Mouse (Mus musculus): ENCODE measurements around the gene Dpm3.

DNA sequence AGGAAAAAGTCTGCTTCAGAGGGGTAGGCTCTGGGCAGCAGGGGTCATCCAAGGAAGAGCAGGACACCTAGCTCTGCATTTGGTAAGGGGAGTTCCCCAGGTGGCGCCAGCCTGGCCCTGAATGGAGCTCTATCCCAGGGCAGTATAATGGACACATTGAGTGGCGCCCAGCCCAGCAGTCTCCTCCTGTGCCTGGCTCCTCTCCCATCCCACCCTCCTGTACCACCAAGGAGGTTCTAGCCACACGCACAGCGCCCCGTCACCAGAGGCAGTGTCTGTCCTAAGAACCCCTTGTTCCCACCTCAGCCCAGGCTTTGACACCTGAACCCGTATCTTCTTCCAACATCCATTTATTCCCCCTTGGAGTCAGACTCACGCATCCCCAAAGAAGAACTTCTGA, 49.4 kb upstream of the Dpm3 start:
- TF ChIP-seq CTCF (IDR thresholded peaks at IDR 0.05 in 2 of 3, conservative IDR thresholded peaks at IDR 0.05 in 1 of 3; ENCODE audit: control insufficient read depth in 1 of 3, insufficient read depth in 1 of 3, low read depth in 2 of 3, low read length in 3 of 3, poor library complexity in 1 of 3, severe bottlenecking in 1 of 3) (no peak), USF2 (IDR thresholded peaks at IDR 0.05; ENCODE audit: borderline replicate concordance in 1 of 2, insufficient read depth in 1 of 2, low read depth in 1 of 2, low read length in 2 of 2) (no peak), MAX (IDR thresholded peaks at IDR 0.05; ENCODE audit: low read length) (no peak), ZC3H11A (IDR thresholded peaks at IDR 0.05; ENCODE audit: low read depth, low read length) (no peak), HCFC1 (IDR thresholded peaks at IDR 0.05; ENCODE audit: low read depth, low read length) (no peak), UBTF (IDR thresholded peaks at IDR 0.05; ENCODE audit: borderline replicate concordance, insufficient read depth, low read depth, low read length) (no peak), MYC (IDR thresholded peaks at IDR 0.05; ENCODE audit: low read depth, low read length) (no peak), POLR2A (IDR thresholded peaks at IDR 0.05; ENCODE audit: control insufficient read depth in 1 of 2, insufficient read depth in 1 of 2, low read depth in 1 of 2, low read length in 2 of 2, poor library complexity in 1 of 2) (peak in 1 of 2 experiments; percentile 44; a peak in 1 of 4 replicates), ZNF384 (IDR thresholded peaks at IDR 0.05; ENCODE audit: low read depth, low read length) (no peak), TAL1 (IDR thresholded peaks at IDR 0.05; ENCODE audit: low read length) (no peak), GATA1 (IDR thresholded peaks at IDR 0.05; ENCODE audit: low read depth, low read length) (no peak), POLR2AphosphoS2 (IDR thresholded peaks at IDR 0.05; ENCODE audit: low read length) (no peak)

All from MEL (cell line).